Mouse (Mus musculus) thymus, adult 2 months (tissue): ENCODE data around the gene Drap1.

Experiments
- CTCF ChIP-seq: fragments of 200-500 bp; IDR thresholded peaks from 2 replicates; pipeline ENCODE4 v1.5.1; 2012; ENCODE audit warnings: mild to moderate bottlenecking, control low read depth, low read length, moderate library complexity, borderline replicate concordance; ENCODE audit not compliant: control insufficient read depth, poor library complexity, insufficient read depth; ENCODE audit errors: extremely low read depth
- POLR2A ChIP-seq: fragments of 200-500 bp; IDR thresholded peaks from 2 replicates; pipeline ENCODE4 v1.6.1; 2012; ENCODE audit warnings: mild to moderate bottlenecking, low read length, control low read depth, moderate library complexity; ENCODE audit not compliant: control insufficient read depth, poor library complexity, insufficient read depth; ENCODE audit errors: extremely low read depth

DNA sequence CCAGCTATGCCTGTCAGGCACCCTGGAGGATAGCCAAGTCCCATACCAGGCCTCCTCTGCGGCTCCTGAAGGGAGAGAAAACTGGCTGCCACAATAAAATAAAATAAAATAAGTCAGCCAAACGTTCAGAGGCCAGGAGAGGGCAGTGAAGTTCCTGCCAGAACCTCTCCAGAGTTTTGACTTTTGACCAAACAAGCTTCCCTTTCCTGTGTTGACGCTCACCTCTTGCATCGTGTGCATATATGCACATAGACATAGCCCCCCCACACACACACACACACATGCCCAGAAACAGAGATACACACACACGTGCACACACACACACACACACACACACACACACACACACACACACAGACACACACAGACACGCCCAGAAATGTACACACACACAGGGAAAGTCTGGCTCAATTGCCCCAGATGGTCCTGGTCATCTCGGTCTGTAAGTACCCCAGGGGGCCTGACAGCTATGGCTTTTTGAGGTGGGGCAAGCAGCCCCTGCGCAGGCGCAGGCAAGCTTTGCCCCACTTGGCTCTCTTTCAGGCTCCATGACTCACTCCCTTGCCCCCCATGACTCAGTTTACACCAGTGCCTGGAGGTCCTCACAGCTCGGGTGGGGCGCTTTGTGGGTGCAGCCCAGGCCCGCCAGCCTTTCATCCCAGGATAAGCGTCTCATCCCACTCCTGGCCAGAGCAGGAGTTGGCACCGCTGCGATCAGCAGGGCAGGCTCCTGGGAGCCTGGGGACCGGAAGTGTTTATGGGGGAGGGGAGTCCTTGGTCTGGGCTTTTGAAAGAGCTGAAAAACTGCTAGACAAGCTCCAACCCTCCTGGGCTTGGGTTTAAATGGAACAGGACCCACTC, 8.4 kb upstream of the Drap1 start:
- no peak; the same call in 1 of the 2 replicates for TF ChIP-seq CTCF
- peak; percentile 66 for TF ChIP-seq POLR2A
